Mouse (Mus musculus) limb, embryonic 15.5 days (tissue): ENCODE data around the gene Porcn. TPM values are rescaled to one million over a fixed set of nuclear protein-coding genes. Genes with fewer than 3 reads are reported as not detected.
A peak's percentile ranks its signal among the peaks of the same experiment; 100 is the strongest.

Experiments
- ATAC-seq: fragments of 200-750 bp; cut with Nextera tagmentation; 2 replicates; pipeline ENCODE4 v1.8.0; 2017; ENCODE audit warnings: low read depth, moderate TSS enrichment; ENCODE audit not compliant: insufficient number of reproducible peaks, low FRiP score, low TSS enrichment
- H3K27ac ChIP-seq: fragments of 300-500 bp; sonication (generic); 2 replicates; pipeline ENCODE4 v1.5.1; 2015; ENCODE audit warnings: moderate library complexity, mild to moderate bottlenecking, inconsistent platforms
- H3K27me3 ChIP-seq: fragments of 300-500 bp; sonication (generic); 2 replicates; pipeline ENCODE4 v1.6.1; 2015; ENCODE audit warnings: inconsistent platforms
- H3K36me3 ChIP-seq: fragments of 300-500 bp; sonication (generic); 2 replicates; pipeline ENCODE4 v1.6.1; 2015; ENCODE audit warnings: inconsistent platforms
- H3K4me1 ChIP-seq: fragments of 300-500 bp; sonication (generic); 2 replicates; pipeline ENCODE4 v1.6.1; 2015; ENCODE audit warnings: inconsistent platforms
- H3K4me2 ChIP-seq: fragments of 300-500 bp; sonication (generic); 2 replicates; pipeline ENCODE4 v1.6.1; 2015; ENCODE audit warnings: mild to moderate bottlenecking, inconsistent platforms
- H3K4me3 ChIP-seq: fragments of 300-500 bp; sonication (generic); 2 replicates; pipeline ENCODE4 v1.5.1; 2015; ENCODE audit warnings: mild to moderate bottlenecking, inconsistent platforms
- H3K9ac ChIP-seq: fragments of 300-500 bp; sonication (generic); 2 replicates; pipeline ENCODE4 v1.6.1; 2015; ENCODE audit warnings: inconsistent platforms
- H3K9me3 ChIP-seq: fragments of 300-500 bp; sonication (generic); 2 replicates; pipeline ENCODE4 v1.6.1; 2016; ENCODE audit warnings: inconsistent platforms
- WGBS: fragments of 180-500 bp; shearing (Covaris S2); methylation state at CpG from one replicate; pipeline ENCODE4 v1.1.7; 2015; 5-methylcytosine and 5-hydroxymethylcytosine counted together
- polyA plus RNA-seq: library from polyadenylated mRNA; unstranded; fragments of >200 nt; fragmentation: Nextera tagmentation; extraction: Ambion mirVana; gene quantifications from 2 replicates; pipeline ENCODE4 v1.2.1, GENCODE M21; 2015

Gene Porcn
- polyA plus RNA-seq, 1 experiment from 2014 or later: 8.8 TPM

DNA sequence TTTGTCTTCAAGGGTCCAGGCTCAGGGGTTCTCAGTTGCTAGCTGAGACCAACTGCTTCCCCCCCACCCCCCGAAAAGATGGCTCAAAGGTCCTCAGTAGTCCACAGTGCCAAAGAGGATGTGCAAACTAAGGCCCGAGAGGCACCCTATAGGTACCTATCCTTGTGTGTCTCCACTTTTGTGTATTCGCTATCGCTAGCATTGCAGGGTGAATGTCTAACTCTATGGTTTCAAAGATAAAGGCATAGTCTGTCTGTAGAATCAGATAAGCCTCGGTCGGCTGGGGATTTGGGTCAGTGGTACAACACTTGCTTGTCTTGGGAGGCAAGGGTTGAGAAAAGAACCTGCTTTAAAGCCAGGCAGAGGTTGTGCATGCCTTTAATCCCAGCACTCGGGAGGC, 17.1 kb upstream of the Porcn start:
- no peaks in the 10 kb centered on the region for H3K9me3 ChIP-seq
- ATAC-seq: no peak
- H3K27me3 ChIP-seq: no peaks in the 10 kb centered on the region
- no peaks in the 10 kb centered on the region for H3K4me1 ChIP-seq
- H3K4me2 ChIP-seq: no peak overlapping the region
- H3K9ac ChIP-seq: no peak overlapping the region
- no peak overlapping the region for H3K27ac ChIP-seq
- H3K36me3 ChIP-seq: no peaks in the 10 kb centered on the region
- WGBS: 85% methylated on average over 7 of the region's 7 CpGs
- no peak overlapping the region for H3K4me3 ChIP-seq

GRCm38 (mm10) chrX:8222678-8223421, 16.5 kb upstream of the Porcn start:
- ATAC-seq: no peak
- H3K27me3 ChIP-seq: no peaks in the 10 kb centered on the region
- H3K4me1 ChIP-seq: no peaks in the 10 kb centered on the region
- no peak overlapping the region for H3K9ac ChIP-seq
- no peaks in the 10 kb centered on the region for H3K36me3 ChIP-seq
- no peak overlapping the region for H3K4me2 ChIP-seq
- H3K9me3 ChIP-seq: no peaks in the 10 kb centered on the region
- 55% methylated on average over 7 of the region's 7 CpGs for WGBS
- H3K4me3 ChIP-seq: no peak overlapping the region
- no peak overlapping the region for H3K27ac ChIP-seq

GRCm38 (mm10) chrX:8222296-8222677, 16.0 kb upstream of the Porcn start:
- H3K27ac ChIP-seq: no peak overlapping the region
- 66% methylated on average over 3 of the region's 3 CpGs for WGBS

GRCm38 (mm10) chrX:8219651-8220050, 13.3 kb upstream of the Porcn start:
- no peak overlapping the region for H3K4me2 ChIP-seq
- ATAC-seq: no peak
- H3K9me3 ChIP-seq: no peaks in the 10 kb centered on the region
- no peaks in the 10 kb centered on the region for H3K27me3 ChIP-seq
- no peaks in the 10 kb centered on the region for H3K36me3 ChIP-seq
- 32% methylated on average over 8 of the region's 8 CpGs for WGBS
- H3K4me1 ChIP-seq: no peaks in the 10 kb centered on the region
- no peak overlapping the region for H3K27ac ChIP-seq
- H3K4me3 ChIP-seq: no peak overlapping the region
- H3K9ac ChIP-seq: no peak overlapping the region

More at GRCm38 (mm10) chrX:8222296-8222677, 16.0 kb upstream of the Porcn start:
- Histone ChIP-seq H3K4me1 (no peaks in the 10 kb centered on the region), H3K9ac (no peak overlapping the region), H3K9me3 (no peaks in the 10 kb centered on the region), H3K27me3 (no peaks in the 10 kb centered on the region), H3K4me3 (no peak overlapping the region), H3K36me3 (no peaks in the 10 kb centered on the region), H3K4me2 (no peak overlapping the region)
- ATAC-seq: no peak

DNA sequence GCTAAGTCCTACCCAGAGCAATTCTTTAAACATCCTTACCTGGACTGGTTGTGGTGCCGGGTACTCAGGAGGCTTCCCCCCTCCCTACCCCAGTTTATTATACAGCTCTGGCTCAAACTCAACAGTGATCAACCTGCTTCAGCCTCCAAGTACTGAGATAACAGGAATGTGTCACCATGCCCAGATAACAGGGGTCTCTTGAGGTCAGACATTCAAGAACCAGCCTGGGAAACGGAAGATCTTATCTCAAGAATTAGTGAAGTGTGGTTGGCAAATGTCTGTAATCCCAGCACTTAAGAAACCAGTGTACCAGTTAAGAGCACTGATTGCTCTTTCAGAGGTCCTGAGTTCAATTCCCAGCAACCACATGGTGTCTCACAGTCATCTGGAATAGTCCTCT, 11.8 kb upstream of the Porcn start:
- Histone ChIP-seq H3K4me1 (no peaks in the 10 kb centered on the region), H3K9me3 (no peaks in the 10 kb centered on the region), H3K27ac (no peak overlapping the region), H3K4me3 (no peak overlapping the region), H3K9ac (no peak overlapping the region), H3K4me2 (no peak overlapping the region), H3K36me3 (no peaks in the 10 kb centered on the region), H3K27me3 (no peaks in the 10 kb centered on the region)
- ATAC-seq: no peak
- WGBS: 60% methylated on average over 2 of the region's 2 CpGs

GRCm38 (mm10) chrX:8217383-8217782, 11.1 kb upstream of the Porcn start:
- no peaks in the 10 kb centered on the region for H3K27me3 ChIP-seq
- ATAC-seq: no peak
- H3K9ac ChIP-seq: no peak overlapping the region
- H3K27ac ChIP-seq: no peak overlapping the region
- no peak overlapping the region for H3K4me3 ChIP-seq
- H3K4me1 ChIP-seq: no peaks in the 10 kb centered on the region
- 38% methylated on average over 6 of the region's 6 CpGs for WGBS
- H3K9me3 ChIP-seq: no peaks in the 10 kb centered on the region
- no peaks in the 10 kb centered on the region for H3K36me3 ChIP-seq
- H3K4me2 ChIP-seq: no peak overlapping the region

DNA sequence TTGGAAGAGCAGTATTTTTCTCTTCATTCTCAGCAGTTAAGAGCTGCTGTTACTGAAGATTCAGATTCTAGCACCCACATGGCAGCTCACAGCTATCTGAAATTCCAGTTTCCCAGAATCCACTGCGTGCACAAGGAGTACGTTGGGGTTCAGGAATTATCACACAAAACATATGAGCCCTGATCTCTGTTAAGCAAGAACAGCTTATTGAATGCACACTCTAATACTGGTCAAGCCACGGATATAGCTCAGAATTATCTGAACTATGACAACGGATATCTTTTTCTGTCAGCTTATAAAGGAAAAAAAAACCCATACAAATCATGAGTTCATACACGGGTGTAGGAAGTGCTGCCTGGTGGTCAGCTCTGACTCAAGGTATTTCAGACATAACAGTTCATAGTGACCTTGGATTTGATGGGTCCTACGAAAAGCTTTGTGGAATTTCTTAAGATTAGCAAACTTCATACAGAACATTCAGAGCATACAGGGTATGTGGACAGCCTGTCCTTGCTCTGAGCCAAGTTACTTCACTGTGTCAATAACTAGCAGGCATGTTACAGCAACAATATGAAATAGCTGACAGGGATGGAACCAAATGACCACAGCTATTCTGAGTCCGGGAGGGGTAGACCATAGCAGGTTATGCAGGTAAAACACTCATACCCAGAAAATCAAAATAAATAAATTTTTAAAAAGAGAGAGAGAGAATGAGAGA, 5.3 kb upstream of the Porcn start:
- H3K36me3 ChIP-seq: no peaks in the 10 kb centered on the region
- WGBS: 78% methylated on average over 7 of the region's 7 CpGs
- H3K4me3 ChIP-seq: no peak overlapping the region
- no peak overlapping the region for H3K9ac ChIP-seq
- no peak for ATAC-seq
- no peaks in the 10 kb centered on the region for H3K9me3 ChIP-seq
- no peaks in the 10 kb centered on the region for H3K4me1 ChIP-seq
- no peaks in the 10 kb centered on the region for H3K27me3 ChIP-seq
- H3K4me2 ChIP-seq: no peak overlapping the region
- no peak overlapping the region for H3K27ac ChIP-seq

GRCm38 (mm10) chrX:8209720-8210119, 3.4 kb upstream of the Porcn start:
- Histone ChIP-seq H3K36me3 (no peaks in the 10 kb centered on the region), H3K4me1 (peaks cover 4% of the 10 kb centered on the region; the same call in 1 of the 2 replicates), H3K9ac (no peak overlapping the region), H3K4me3 (no peak overlapping the region), H3K27me3 (no peaks in the 10 kb centered on the region), H3K9me3 (no peaks in the 10 kb centered on the region), H3K4me2 (no peak overlapping the region), H3K27ac (no peak overlapping the region)
- no peak for ATAC-seq
- 55% methylated on average over 2 of the region's 2 CpGs for WGBS

DNA sequence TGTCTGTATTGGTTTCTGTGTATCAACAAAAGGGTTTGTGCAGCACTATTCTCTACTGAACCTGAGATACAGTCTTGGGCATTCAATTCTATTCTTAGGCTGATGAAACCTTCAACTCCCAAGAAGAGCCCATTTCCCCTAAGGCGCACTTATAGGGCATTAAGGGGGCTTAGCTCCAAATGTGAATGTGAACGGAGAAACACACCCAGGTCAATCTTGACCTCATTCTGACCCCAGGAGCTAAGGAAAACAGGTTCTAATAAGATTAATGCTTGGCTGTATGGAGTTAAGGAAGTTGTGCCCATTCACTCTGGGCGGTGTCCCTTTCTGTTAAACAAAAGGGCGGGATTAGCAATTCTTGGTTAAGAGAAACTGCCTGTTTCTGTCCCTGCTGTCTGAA, 899 bp upstream of the Porcn start:
- H3K27me3 ChIP-seq: no peaks in the 10 kb centered on the region
- no peak overlapping the region for H3K4me2 ChIP-seq
- 48% methylated on average over 4 of the region's 4 CpGs for WGBS
- ATAC-seq: no peak
- no peak overlapping the region for H3K9ac ChIP-seq
- H3K9me3 ChIP-seq: no peaks in the 10 kb centered on the region
- H3K36me3 ChIP-seq: no peaks in the 10 kb centered on the region
- H3K27ac ChIP-seq: no peak overlapping the region
- peaks cover 4% of the 10 kb centered on the region; the same call in 1 of the 2 replicates for H3K4me1 ChIP-seq
- no peak overlapping the region for H3K4me3 ChIP-seq

DNA sequence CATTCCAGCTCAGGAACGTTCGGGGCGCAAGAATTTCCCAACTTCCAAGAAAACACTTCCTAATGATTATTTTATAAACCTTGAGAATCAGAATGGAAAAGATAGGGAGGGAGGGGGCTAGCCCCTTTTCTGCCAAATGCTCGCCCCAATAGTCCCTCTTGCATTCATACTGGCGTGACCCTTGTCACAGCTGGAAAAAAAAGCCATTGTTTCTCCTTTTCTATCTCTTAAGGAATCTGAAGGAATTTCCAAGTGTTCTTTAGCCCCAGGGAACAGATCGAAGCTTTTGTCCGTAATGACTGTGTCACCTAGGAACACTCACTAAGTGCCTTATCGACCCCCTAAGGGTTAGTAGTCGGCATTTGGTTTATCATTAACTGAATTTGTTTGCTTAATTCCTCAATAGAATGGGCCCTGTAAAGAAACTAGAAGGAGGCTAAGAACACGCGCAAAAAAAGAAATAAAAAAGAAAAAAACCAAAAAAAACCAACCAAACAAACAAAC, 421 bp upstream of the Porcn start:
- ATAC-seq: no peak
- Histone ChIP-seq H3K27me3 (no peaks in the 10 kb centered on the region), H3K4me3 (peak overlapping the region; percentile 53), H3K9me3 (no peaks in the 10 kb centered on the region), H3K9ac (no peak overlapping the region), H3K4me1 (peaks cover 4% of the 10 kb centered on the region; the same call in 1 of the 2 replicates), H3K36me3 (no peaks in the 10 kb centered on the region), H3K27ac (no peak overlapping the region), H3K4me2 (peak overlapping the region; percentile 58)
- WGBS: 17% methylated on average over 11 of the region's 11 CpGs

DNA sequence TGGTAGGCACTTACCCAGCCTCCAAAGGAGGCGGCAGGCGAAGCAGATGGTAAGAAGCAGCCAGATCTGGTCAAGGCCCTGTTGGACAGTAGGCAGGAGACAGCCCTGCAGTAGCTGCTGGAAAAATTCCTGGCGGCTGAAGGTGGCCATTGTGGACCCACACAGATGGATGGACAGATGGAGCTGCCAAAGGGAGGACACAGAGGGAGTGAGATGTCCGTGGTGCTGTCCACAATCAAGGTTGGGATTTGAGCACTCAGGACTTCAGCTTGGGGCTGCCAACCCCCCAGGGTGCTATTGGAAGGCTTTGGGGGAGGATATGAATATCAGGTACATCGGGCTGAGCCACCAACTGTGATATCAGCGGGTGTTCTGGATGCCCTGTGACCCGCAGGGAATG, 774 bp downstream of the Porcn start:
- H3K9me3 ChIP-seq: no peaks in the 10 kb centered on the region
- no peaks in the 10 kb centered on the region for H3K27me3 ChIP-seq
- H3K36me3 ChIP-seq: no peaks in the 10 kb centered on the region; the same call in 1 of the 2 replicates
- WGBS: 47% methylated on average over 7 of the region's 7 CpGs
- H3K4me3 ChIP-seq: peak overlapping the region; percentile 53
- peak overlapping the region; percentile 58 for H3K4me2 ChIP-seq
- ATAC-seq: no peak
- no peak overlapping the region for H3K9ac ChIP-seq
- H3K4me1 ChIP-seq: peaks cover 4% of the 10 kb centered on the region; the same call in 1 of the 2 replicates
- H3K27ac ChIP-seq: no peak overlapping the region

GRCm38 (mm10) chrX:8205088-8205487, 1.2 kb downstream of the Porcn start:
- no peak for ATAC-seq
- H3K4me2 ChIP-seq: no peak overlapping the region
- H3K36me3 ChIP-seq: no peaks in the 10 kb centered on the region; the same call in 1 of the 2 replicates
- H3K4me1 ChIP-seq: peaks cover 4% of the 10 kb centered on the region; the same call in 1 of the 2 replicates
- H3K9ac ChIP-seq: no peak overlapping the region
- no peaks in the 10 kb centered on the region for H3K27me3 ChIP-seq
- H3K27ac ChIP-seq: no peak overlapping the region
- H3K4me3 ChIP-seq: no peak overlapping the region
- no peaks in the 10 kb centered on the region for H3K9me3 ChIP-seq
- WGBS: 66% methylated on average over 4 of the region's 4 CpGs
